Mouse (Mus musculus) kidney, embryonic 15.5 days (tissue): ENCODE measurements around the gene Lilrb4a. TPM values are rescaled to one million over a fixed set of nuclear protein-coding genes. Genes with fewer than 3 reads are reported as not detected.
"Not testable (repeated sequence)": the region's sequence is repeated elsewhere in the genome, so short reads cannot be mapped to it uniquely, and the experiment has no call there.

ENCODE experiments used
- ATAC-seq: fragments of 200-750 bp; cut with Nextera tagmentation; replicated peaks from 2 replicates; pipeline ENCODE4 v1.8.0; 2017; ENCODE audit warnings: moderate TSS enrichment; ENCODE audit not compliant: low FRiP score
- H3K27ac ChIP-seq: fragments of 300-500 bp; sonication (generic); 2 replicates; pipeline ENCODE4 v1.5.1; 2015; ENCODE audit warnings: mild to moderate bottlenecking, inconsistent platforms
- H3K27me3 ChIP-seq: fragments of 300-500 bp; sonication (generic); 2 replicates; pipeline ENCODE4 v1.6.1; 2015; ENCODE audit warnings: inconsistent platforms
- H3K36me3 ChIP-seq: fragments of 300-500 bp; sonication (generic); 2 replicates; pipeline ENCODE4 v1.6.1; 2015; ENCODE audit warnings: inconsistent platforms
- H3K4me1 ChIP-seq: fragments of 300-500 bp; sonication (generic); 2 replicates; pipeline ENCODE4 v1.6.1; 2015; ENCODE audit warnings: inconsistent platforms
- H3K4me2 ChIP-seq: fragments of 300-500 bp; sonication (generic); 2 replicates; pipeline ENCODE4 v1.6.1; 2015; ENCODE audit warnings: moderate library complexity, mild to moderate bottlenecking, inconsistent platforms
- H3K4me3 ChIP-seq: fragments of 300-500 bp; sonication (generic); replicated peaks from 2 replicates; pipeline ENCODE4 v1.5.1; 2015; ENCODE audit warnings: mild to moderate bottlenecking, inconsistent platforms
- H3K9ac ChIP-seq: fragments of 300-500 bp; sonication (generic); 2 replicates; pipeline ENCODE4 v1.6.1; 2015; ENCODE audit warnings: mild to moderate bottlenecking, inconsistent platforms
- H3K9me3 ChIP-seq: fragments of 300-500 bp; sonication (generic); replicated peaks from 2 replicates; pipeline ENCODE4 v1.6.1; 2016; ENCODE audit warnings: inconsistent platforms
- WGBS: fragments of 180-500 bp; shearing (Covaris S2); methylation state at CpG from one replicate; pipeline ENCODE4 v1.1.7; 2015; ENCODE audit warnings: mixed read lengths; 5-methylcytosine and 5-hydroxymethylcytosine counted together
- polyA plus RNA-seq: library from polyadenylated mRNA; unstranded; fragments of >200 nt; fragmentation: Nextera tagmentation; extraction: Ambion mirVana; gene quantifications from 2 replicates; pipeline ENCODE4 v1.2.1, GENCODE M21; 2015

Gene Lilrb4a
- polyA plus RNA-seq, result 2.8 and 3.5 TPM in 2 replicates

GRCm38 (mm10) chr10:51490691-51491090 lies at the start of gene Lilrb4a:
Lilrb4a (plus strand) TSS chr10:51490956.
- WGBS, result no CpG with 5 or more reads among the region's 2 CpGs
- not testable (repeated sequence) for ATAC-seq, H3K4me3 ChIP-seq

GRCm38 (mm10) chr10:51451610-51452009 lies 39.1 kb upstream of the Lilrb4a start:
- Histone ChIP-seq H3K27me3 (no peaks in the 10 kb centered on the region), H3K27ac (no peak overlapping the region), H3K36me3 (no peaks in the 10 kb centered on the region), H3K4me1 (no peaks in the 10 kb centered on the region), H3K9me3 (no peaks in the 10 kb centered on the region), H3K9ac (no peak overlapping the region), H3K4me2 (no peak overlapping the region), H3K4me3 (no peak overlapping the region)
- no peak for ATAC-seq
- WGBS, result 90% methylated on average over 4 of the region's 4 CpGs

More at GRCm38 (mm10) chr10:51490691-51491090, at the start of gene Lilrb4a:
- H3K27ac ChIP-seq, H3K27me3 ChIP-seq, H3K9me3 ChIP-seq, H3K9ac ChIP-seq, H3K36me3 ChIP-seq, H3K4me2 ChIP-seq, H3K4me1 ChIP-seq: not testable (repeated sequence)

- H3K36me3 ChIP-seq, result no peaks in the 10 kb centered on the region
- H3K27me3 ChIP-seq, result no peaks in the 10 kb centered on the region
- no peak overlapping the region for H3K27ac ChIP-seq
- H3K4me1 ChIP-seq, result no peaks in the 10 kb centered on the region
- no peak for ATAC-seq
- no peak overlapping the region for H3K4me3 ChIP-seq
- H3K9me3 ChIP-seq, result no peaks in the 10 kb centered on the region
- H3K4me2 ChIP-seq, result no peak overlapping the region
- WGBS, result 81% methylated on average over 1 of the region's 1 CpGs
- H3K9ac ChIP-seq, result no peak overlapping the region
Measured at GRCm38 (mm10) chr10:51453616-51454298, 37.0 kb upstream of the Lilrb4a start.

GRCm38 (mm10) chr10:51454365-51454764 lies 36.4 kb upstream of the Lilrb4a start:
- Histone ChIP-seq H3K4me2 (no peak overlapping the region), H3K27me3 (no peaks in the 10 kb centered on the region), H3K4me1 (no peaks in the 10 kb centered on the region), H3K27ac (no peak overlapping the region), H3K9me3 (no peaks in the 10 kb centered on the region), H3K36me3 (no peaks in the 10 kb centered on the region), H3K9ac (no peak overlapping the region), H3K4me3 (no peak overlapping the region)
- ATAC-seq, result no peak
- 59% methylated on average over 1 of the region's 1 CpGs for WGBS

- H3K4me3 ChIP-seq, result no peak overlapping the region
- no peak for ATAC-seq
- no peaks in the 10 kb centered on the region for H3K9me3 ChIP-seq
- 92% methylated on average over 1 of the region's 1 CpGs for WGBS
- H3K36me3 ChIP-seq, result no peaks in the 10 kb centered on the region
- no peaks in the 10 kb centered on the region for H3K4me1 ChIP-seq
- no peak overlapping the region for H3K27ac ChIP-seq
- H3K9ac ChIP-seq, result no peak overlapping the region
- no peaks in the 10 kb centered on the region for H3K27me3 ChIP-seq
- H3K4me2 ChIP-seq, result no peak overlapping the region
Measured at GRCm38 (mm10) chr10:51455762-51456161, 35.0 kb upstream of the Lilrb4a start.

- H3K4me3 ChIP-seq, result no peak overlapping the region
- ATAC-seq, result no peak
- no peaks in the 10 kb centered on the region for H3K4me1 ChIP-seq
- no peaks in the 10 kb centered on the region for H3K27me3 ChIP-seq
- no peak overlapping the region for H3K9ac ChIP-seq
- WGBS, result 78% methylated on average over 4 of the region's 4 CpGs
- no peaks in the 10 kb centered on the region for H3K9me3 ChIP-seq
- H3K27ac ChIP-seq, result no peak overlapping the region
- no peaks in the 10 kb centered on the region for H3K36me3 ChIP-seq
- no peak overlapping the region for H3K4me2 ChIP-seq
Measured at GRCm38 (mm10) chr10:51456369-51456768, 34.4 kb upstream of the Lilrb4a start.

- not testable (repeated sequence) for H3K9me3 ChIP-seq, H3K27ac ChIP-seq, H3K4me3 ChIP-seq, H3K4me1 ChIP-seq, H3K27me3 ChIP-seq, H3K36me3 ChIP-seq, H3K9ac ChIP-seq, H3K4me2 ChIP-seq, ATAC-seq
- 55% methylated on average over 4 of the region's 4 CpGs for WGBS
Measured at GRCm38 (mm10) chr10:51463800-51464199, 27.0 kb upstream of the Lilrb4a start.

- H3K27me3 ChIP-seq, H3K4me2 ChIP-seq, H3K4me1 ChIP-seq, H3K36me3 ChIP-seq, ATAC-seq, H3K9ac ChIP-seq, H3K27ac ChIP-seq, H3K9me3 ChIP-seq, H3K4me3 ChIP-seq: not testable (repeated sequence)
- 91% methylated on average over 1 of the region's 3 CpGs for WGBS
Measured at GRCm38 (mm10) chr10:51480397-51480796, 10.4 kb upstream of the Lilrb4a start, which contains the start of the genes Gm49339 and Lilr4b. Gm49339 (plus strand) TSS chr10:51480612. Lilr4b (plus strand) TSS chr10:51480632.

- no peaks in the 10 kb centered on the region for H3K4me1 ChIP-seq
- ATAC-seq, result no peak
- H3K4me2 ChIP-seq, result no peak overlapping the region
- H3K9ac ChIP-seq, result no peak overlapping the region
- H3K27me3 ChIP-seq, result no peaks in the 10 kb centered on the region
- H3K27ac ChIP-seq, result no peak overlapping the region
- no peaks in the 10 kb centered on the region for H3K36me3 ChIP-seq
- no peak overlapping the region for H3K4me3 ChIP-seq
- no peaks in the 10 kb centered on the region for H3K9me3 ChIP-seq
Measured at GRCm38 (mm10) chr10:51520021-51520420, 29.3 kb downstream of the Lilrb4a start.

GRCm38 (mm10) chr10:51521453-51521852 lies 30.7 kb downstream of the Lilrb4a start:
- H3K9ac ChIP-seq, result no peak overlapping the region
- no peak overlapping the region for H3K4me3 ChIP-seq
- no peaks in the 10 kb centered on the region for H3K4me1 ChIP-seq
- no peak overlapping the region for H3K27ac ChIP-seq
- H3K36me3 ChIP-seq, result no peaks in the 10 kb centered on the region
- no peaks in the 10 kb centered on the region for H3K9me3 ChIP-seq
- no peaks in the 10 kb centered on the region for H3K27me3 ChIP-seq
- no peak overlapping the region for H3K4me2 ChIP-seq
- no peak for ATAC-seq

GRCm38 (mm10) chr10:51526090-51526489 lies 35.3 kb downstream of the Lilrb4a start:
- H3K27me3 ChIP-seq, result no peaks in the 10 kb centered on the region
- H3K4me3 ChIP-seq, result no peak overlapping the region
- no peaks in the 10 kb centered on the region for H3K36me3 ChIP-seq
- H3K9me3 ChIP-seq, result no peaks in the 10 kb centered on the region
- H3K9ac ChIP-seq, result no peak overlapping the region
- ATAC-seq, result no peak
- no peak overlapping the region for H3K4me2 ChIP-seq
- 77% methylated on average over 7 of the region's 7 CpGs for WGBS
- no peak overlapping the region for H3K27ac ChIP-seq
- no peaks in the 10 kb centered on the region for H3K4me1 ChIP-seq

- H3K27ac ChIP-seq, result no peak overlapping the region
- no peak overlapping the region for H3K4me3 ChIP-seq
- H3K4me2 ChIP-seq, result no peak overlapping the region
- H3K36me3 ChIP-seq, result no peaks in the 10 kb centered on the region
- no peak for ATAC-seq
- no peaks in the 10 kb centered on the region for H3K4me1 ChIP-seq
- no peaks in the 10 kb centered on the region for H3K27me3 ChIP-seq
- H3K9ac ChIP-seq, result no peak overlapping the region
- 87% methylated on average over 4 of the region's 4 CpGs for WGBS
- no peaks in the 10 kb centered on the region for H3K9me3 ChIP-seq
Measured at GRCm38 (mm10) chr10:51526633-51527032, 35.9 kb downstream of the Lilrb4a start.

- no peak overlapping the region for H3K4me2 ChIP-seq
- no peak overlapping the region for H3K27ac ChIP-seq
- H3K36me3 ChIP-seq, result no peaks in the 10 kb centered on the region
- 71% methylated on average over 8 of the region's 8 CpGs for WGBS
- H3K27me3 ChIP-seq, result no peaks in the 10 kb centered on the region
- H3K9me3 ChIP-seq, result no peaks in the 10 kb centered on the region
- H3K9ac ChIP-seq, result no peak overlapping the region
- no peaks in the 10 kb centered on the region for H3K4me1 ChIP-seq
- H3K4me3 ChIP-seq, result no peak overlapping the region
- no peak for ATAC-seq
Measured at GRCm38 (mm10) chr10:51528840-51529434, 38.2 kb downstream of the Lilrb4a start.
